Mouse (Mus musculus): Measurements from ENCODE around the gene Srrm3.

Gene Srrm3

GRCm38 (mm10) chr5:135822316-135822944 lies 15.7 kb downstream of the Srrm3 start:
- no peak for DNase-seq (ENCODE audit: extremely low read depth, low read depth, low spot score)

- DNase-seq (ENCODE audit: extremely low read depth, low read depth, low spot score) = no peak
These were observed 17.8 kb downstream of the Srrm3 start for GRCm38 (mm10) chr5:135824517-135824916.

GRCm38 (mm10) chr5:135826225-135826624 lies 19.5 kb downstream of the Srrm3 start:
- no peak for DNase-seq (ENCODE audit: extremely low read depth, low read depth, low spot score)

- DNase-seq (ENCODE audit: extremely low read depth, low read depth, low spot score) = no peak
These were observed 22.7 kb downstream of the Srrm3 start for GRCm38 (mm10) chr5:135829381-135829780.

- no peak for DNase-seq (ENCODE audit: extremely low read depth, low read depth, low spot score)
These were observed 26.0 kb downstream of the Srrm3 start for GRCm38 (mm10) chr5:135832729-135833128.

- DNase-seq (ENCODE audit: extremely low read depth, low read depth, low spot score) = no peak
These were observed 28.2 kb downstream of the Srrm3 start for GRCm38 (mm10) chr5:135834769-135835491.

GRCm38 (mm10) chr5:135835492-135835858 lies 28.8 kb downstream of the Srrm3 start:
- DNase-seq (ENCODE audit: extremely low read depth, low read depth, low spot score) = no peak

- DNase-seq (ENCODE audit: extremely low read depth, low read depth, low spot score) = no peak
These were observed 29.3 kb downstream of the Srrm3 start for GRCm38 (mm10) chr5:135835981-135836380.

- DNase-seq (ENCODE audit: extremely low read depth, low read depth, low spot score) = no peak
These were observed 35.0 kb downstream of the Srrm3 start for GRCm38 (mm10) chr5:135841651-135842050.

GRCm38 (mm10) chr5:135843418-135843817 lies 36.7 kb downstream of the Srrm3 start:
- no peak for DNase-seq (ENCODE audit: extremely low read depth, low read depth, low spot score)

GRCm38 (mm10) chr5:135845676-135846320 lies 39.1 kb downstream of the Srrm3 start:
- no peak for DNase-seq (ENCODE audit: extremely low read depth, low read depth, low spot score)

GRCm38 (mm10) chr5:135847460-135847859 lies 40.8 kb downstream of the Srrm3 start:
- DNase-seq (ENCODE audit: extremely low read depth, low read depth, low spot score) = no peak

GRCm38 (mm10) chr5:135847881-135848280 lies 41.2 kb downstream of the Srrm3 start:
- DNase-seq (ENCODE audit: extremely low read depth, low read depth, low spot score) = no peak

GRCm38 (mm10) chr5:135851024-135851423 lies 44.3 kb downstream of the Srrm3 start:
- DNase-seq (ENCODE audit: extremely low read depth, low read depth, low spot score) = no peak

GRCm38 (mm10) chr5:135851481-135851880 lies 44.8 kb downstream of the Srrm3 start:
- no peak for DNase-seq (ENCODE audit: extremely low read depth, low read depth, low spot score)

GRCm38 (mm10) chr5:135852421-135852820 lies 45.7 kb downstream of the Srrm3 start:
- DNase-seq (ENCODE audit: extremely low read depth, low read depth, low spot score) = no peak

GRCm38 (mm10) chr5:135853731-135854130 lies 47.0 kb downstream of the Srrm3 start:
- no peak for DNase-seq (ENCODE audit: extremely low read depth, low read depth, low spot score)

- DNase-seq (ENCODE audit: extremely low read depth, low read depth, low spot score) = no peak
These were observed 48.5 kb downstream of the Srrm3 start for GRCm38 (mm10) chr5:135855156-135855555.

- no peak for DNase-seq (ENCODE audit: extremely low read depth, low read depth, low spot score)
These were observed 60.0 kb downstream of the Srrm3 start for GRCm38 (mm10) chr5:135866662-135867061.

- DNase-seq (ENCODE audit: extremely low read depth, low read depth, low spot score) = no peak
These were observed 61.2 kb downstream of the Srrm3 start for GRCm38 (mm10) chr5:135867637-135868593.

- DNase-seq (ENCODE audit: extremely low read depth, low read depth, low spot score) = no peak
These were observed 62.0 kb downstream of the Srrm3 start for GRCm38 (mm10) chr5:135868653-135869052.
